Mouse (Mus musculus): ENCODE measurements around the gene Dclk3.

The Dclk3 gene

GRCm38 (mm10) chr9:111486645-111487477 lies 48.0 kb downstream of the Dclk3 start:
- DNase-seq (ENCODE audit: low spot score in 2 of 2): no peak

- DNase-seq (ENCODE audit: low spot score in 2 of 2): no peak
These were observed 51.7 kb downstream of the Dclk3 start for GRCm38 (mm10) chr9:111490583-111490982.

- DNase-seq (ENCODE audit: low spot score in 2 of 2): no peak
These were observed 52.4 kb downstream of the Dclk3 start for GRCm38 (mm10) chr9:111491280-111491679.

GRCm38 (mm10) chr9:111493490-111493889 lies 54.6 kb downstream of the Dclk3 start:
- DNase-seq (ENCODE audit: low spot score in 2 of 2): no peak

- DNase-seq (ENCODE audit: low spot score in 2 of 2): peak; percentile 49 to 82
These were observed 56.7 kb downstream of the Dclk3 start for GRCm38 (mm10) chr9:111495561-111495960.

GRCm38 (mm10) chr9:111497074-111497811 lies 58.4 kb downstream of the Dclk3 start:
- DNase-seq (ENCODE audit: low spot score in 2 of 2): peak; percentile 42 to 82

GRCm38 (mm10) chr9:111500211-111500610 lies 61.3 kb downstream of the Dclk3 start:
- DNase-seq (ENCODE audit: low spot score in 2 of 2): no peak

- no peak for DNase-seq (ENCODE audit: low spot score in 2 of 2)
These were observed 67.2 kb downstream of the Dclk3 start for GRCm38 (mm10) chr9:111506075-111506474.

GRCm38 (mm10) chr9:111514586-111515473 lies 75.9 kb downstream of the Dclk3 start:
- no peak for DNase-seq (ENCODE audit: low spot score in 2 of 2)

- no peak for DNase-seq (ENCODE audit: low spot score in 2 of 2)
These were observed 76.7 kb downstream of the Dclk3 start for GRCm38 (mm10) chr9:111515536-111515935.

GRCm38 (mm10) chr9:111522226-111522625 lies 83.3 kb downstream of the Dclk3 start:
- no peak for DNase-seq (ENCODE audit: low spot score in 2 of 2)

GRCm38 (mm10) chr9:111523111-111523510 lies 84.2 kb downstream of the Dclk3 start:
- no peak for DNase-seq (ENCODE audit: low spot score in 2 of 2)

GRCm38 (mm10) chr9:111523871-111524270 lies 85.0 kb downstream of the Dclk3 start:
- DNase-seq (ENCODE audit: low spot score in 2 of 2): no peak

GRCm38 (mm10) chr9:111534744-111535423 lies 96.0 kb downstream of the Dclk3 start:
- no peak for DNase-seq (ENCODE audit: low spot score in 2 of 2)

- no peak for DNase-seq (ENCODE audit: low spot score in 2 of 2)
These were observed 96.7 kb downstream of the Dclk3 start for GRCm38 (mm10) chr9:111535445-111536064.

Data from spleen, postnatal 4 days (tissue).